Mouse (Mus musculus): ENCODE results near the gene Spaca1. TPM values are rescaled to one million over a fixed set of nuclear protein-coding genes. Genes with fewer than 3 reads are reported as not detected.

The Spaca1 gene
- total and polyA plus RNA-seq, 2 experiments from 2014 or later, result 1.1 TPM; not detected in 1

GRCm38 (mm10) chr4:34021456-34021855 lies 28.5 kb downstream of the Spaca1 start:
- Histone ChIP-seq H3K36me3 (ENCODE audit: insufficient read depth, low read length) (no peaks in the 10 kb centered on the region), H3K4me2 (ENCODE audit: low read depth, low read length, poor library complexity, severe bottlenecking) (no peak overlapping the region), H3K4me1 (ENCODE audit: insufficient read depth, low read length) (no peaks in the 10 kb centered on the region), H3K27me3 (ENCODE audit: insufficient read depth, low read length) (no peaks in the 10 kb centered on the region), H3K4me3 (ENCODE audit: low read depth, low read length) (no peak overlapping the region), H3K9ac (replicated peaks; ENCODE audit: low read length, poor library complexity, severe bottlenecking) (no peak overlapping the region), H3K27ac (ENCODE audit: low read depth, low read length) (no peak overlapping the region), H3K9me3 (ENCODE audit: low read length) (no peaks in the 10 kb centered on the region)
- no peak for TF ChIP-seq CTCF (IDR thresholded peaks at IDR 0.05)
- WGBS, result 43% methylated on average over 2 of the region's 2 CpGs
- ATAC-seq (ENCODE audit: low FRiP score) (no peak), DNase-seq (ENCODE audit: low spot score) (no peak)

GRCm38 (mm10) chr4:33996382-33996781 lies 53.6 kb downstream of the Spaca1 start:
- no peak for ATAC-seq (ENCODE audit: low FRiP score)

DNA sequence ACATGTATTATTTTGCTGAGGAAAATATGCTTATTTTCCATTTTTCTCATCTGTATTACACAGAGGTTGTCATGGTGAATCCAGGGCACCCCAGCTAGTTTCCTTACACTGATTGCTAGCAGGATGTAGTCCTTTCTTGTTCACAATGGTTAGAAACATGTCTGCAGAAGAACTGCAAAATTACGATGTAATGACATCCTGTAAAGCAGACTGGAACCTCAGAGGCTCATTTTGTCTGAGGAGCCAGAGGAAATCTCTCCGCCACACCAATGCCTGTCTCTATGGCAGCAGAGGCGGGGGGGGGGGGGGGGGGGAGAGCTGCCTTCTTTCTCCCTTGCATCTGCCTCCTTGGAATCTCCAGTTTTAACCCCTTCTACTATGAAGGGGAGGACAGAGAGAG lies 57.3 kb downstream of the Spaca1 start:
- TF ChIP-seq CTCF (IDR thresholded peaks at IDR 0.05), result no peak
- ATAC-seq (ENCODE audit: low FRiP score) (peak; percentile 54; the same call in 1 of the 2 replicates), DNase-seq (ENCODE audit: low spot score) (peak; percentile 8)
- WGBS, result 23% methylated on average over 2 of the region's 3 CpGs
- Histone ChIP-seq H3K4me2 (ENCODE audit: low read depth, low read length, poor library complexity, severe bottlenecking) (no peak overlapping the region), H3K9ac (replicated peaks; ENCODE audit: low read length, poor library complexity, severe bottlenecking) (no peak overlapping the region), H3K4me3 (ENCODE audit: low read depth, low read length) (no peak overlapping the region), H3K27me3 (ENCODE audit: insufficient read depth, low read length) (no peaks in the 10 kb centered on the region), H3K27ac (ENCODE audit: low read depth, low read length) (peak overlapping the region; percentile 33; the same call in 1 of the 2 replicates), H3K4me1 (ENCODE audit: insufficient read depth, low read length) (peaks cover 3% of the 10 kb centered on the region; the same call in 1 of the 2 replicates), H3K36me3 (ENCODE audit: insufficient read depth, low read length) (no peaks in the 10 kb centered on the region), H3K9me3 (ENCODE audit: low read length) (no peaks in the 10 kb centered on the region)

More at GRCm38 (mm10) chr4:33996382-33996781, 53.6 kb downstream of the Spaca1 start:
- no peak for TF ChIP-seq CTCF (IDR thresholded peaks at IDR 0.05)
- no peaks in the 10 kb centered on the region for H3K9me3 ChIP-seq (ENCODE audit: low read length)
- H3K27ac ChIP-seq (ENCODE audit: low read depth, low read length), result no peak overlapping the region
- H3K27me3 ChIP-seq (ENCODE audit: insufficient read depth, low read length), result no peaks in the 10 kb centered on the region
- no peak for DNase-seq (ENCODE audit: low spot score)
- no peak overlapping the region for H3K9ac ChIP-seq (replicated peaks; ENCODE audit: low read length, poor library complexity, severe bottlenecking)
- H3K4me2 ChIP-seq (ENCODE audit: low read depth, low read length, poor library complexity, severe bottlenecking), result no peak overlapping the region
- H3K36me3 ChIP-seq (ENCODE audit: insufficient read depth, low read length), result no peaks in the 10 kb centered on the region
- H3K4me3 ChIP-seq (ENCODE audit: low read depth, low read length), result no peak overlapping the region
- peaks cover 3% of the 10 kb centered on the region; the same call in 1 of the 2 replicates for H3K4me1 ChIP-seq (ENCODE audit: insufficient read depth, low read length)

DNA sequence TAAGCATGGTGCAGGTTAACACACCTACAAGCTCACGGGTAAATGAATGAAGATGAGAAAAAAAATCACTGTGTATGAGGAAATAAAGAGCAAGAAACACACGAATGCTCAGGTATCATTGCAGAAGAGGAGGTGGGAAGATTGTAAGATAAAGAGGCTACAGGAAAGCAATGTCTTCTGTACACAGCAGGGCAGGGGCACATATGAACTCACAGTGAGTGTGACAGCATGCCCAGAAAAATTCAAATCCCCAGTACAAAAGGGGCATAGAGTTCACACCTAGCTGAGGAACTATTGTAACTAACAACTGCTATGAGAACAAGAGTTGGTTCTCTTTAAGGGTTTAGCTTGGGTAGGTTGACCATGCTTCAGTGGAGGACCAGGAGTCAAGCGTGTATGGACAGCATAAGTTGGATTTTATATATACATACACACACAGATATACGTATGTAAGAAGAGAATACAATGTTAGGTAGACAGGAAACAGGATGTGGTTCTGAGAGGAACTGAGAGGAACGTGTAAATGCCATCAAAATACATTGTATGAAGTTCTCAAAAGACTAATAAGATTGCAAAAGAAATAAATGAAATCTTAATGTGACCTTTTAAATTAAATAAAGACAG lies 61.4 kb downstream of the Spaca1 start:
- Histone ChIP-seq H3K27me3 (ENCODE audit: insufficient read depth, low read length) (no peaks in the 10 kb centered on the region), H3K9me3 (ENCODE audit: low read length) (no peaks in the 10 kb centered on the region), H3K4me2 (ENCODE audit: low read depth, low read length, poor library complexity, severe bottlenecking) (no peak overlapping the region), H3K36me3 (ENCODE audit: insufficient read depth, low read length) (no peaks in the 10 kb centered on the region), H3K27ac (ENCODE audit: low read depth, low read length) (no peak overlapping the region), H3K4me1 (ENCODE audit: insufficient read depth, low read length) (peaks cover 3% of the 10 kb centered on the region; the same call in 1 of the 2 replicates), H3K4me3 (ENCODE audit: low read depth, low read length) (no peak overlapping the region), H3K9ac (replicated peaks; ENCODE audit: low read length, poor library complexity, severe bottlenecking) (no peak overlapping the region)
- no peak for ATAC-seq (ENCODE audit: low FRiP score)
- no peak for TF ChIP-seq CTCF (IDR thresholded peaks at IDR 0.05)
- 88% methylated on average over 5 of the region's 5 CpGs for WGBS
- DNase-seq (ENCODE audit: low spot score), result no peak

Other genes with a start within 250 kb of the Spaca1 start
- 117 and 123 TPM in 2 replicates for gene Cnr1, start 125.6 kb downstream of the Spaca1 start, total RNA-seq (2014; rRNA removed)
- 33.1 and 33.2 TPM in 2 replicates for gene Cnr1, start 125.6 kb downstream of the Spaca1 start, polyA plus RNA-seq (2015; fragmentation: Nextera tagmentation; extraction: Ambion mirVana)